Mouse (Mus musculus) MEL (cell line): ENCODE results near the gene Prr22.

ENCODE experiments used
- CTCF ChIP-seq, 3 experiments: IDR thresholded peaks in 2 of 3; conservative IDR thresholded peaks in 1 of 3; 2 replicates each; pipeline ENCODE4 v1.5.1; 2011 to 2012; ENCODE audit warnings: low read length in 3 of 3, low read depth in 2 of 3, mild to moderate bottlenecking in 2 of 3, improper control_type of control experiment in 1 of 3, inconsistent platforms in 1 of 3, mixed read lengths in 1 of 3, moderate library complexity in 1 of 3; ENCODE audit not compliant: control insufficient read depth in 1 of 3, insufficient read depth in 1 of 3, poor library complexity in 1 of 3, severe bottlenecking in 1 of 3
- ELF1 ChIP-seq: IDR thresholded peaks from 2 replicates; pipeline ENCODE4 v1.6.1; 2014; ENCODE audit warnings: low read depth, mild to moderate bottlenecking, inconsistent platforms, low read length, improper control_type of control experiment, moderate library complexity
- EP300 ChIP-seq, 2 experiments: IDR thresholded peaks; 2 replicates each; pipeline ENCODE4 v1.6.1; 2011; ENCODE audit warnings: improper control_type of control experiment in 2 of 2, low read length in 2 of 2, low read depth in 1 of 2, mild to moderate bottlenecking in 1 of 2
- POLR2AphosphoS2 ChIP-seq: IDR thresholded peaks from 2 replicates; pipeline ENCODE4 v1.6.1; 2011; ENCODE audit warnings: low read length, improper control_type of control experiment
- USF1 ChIP-seq: IDR thresholded peaks from 2 replicates; pipeline ENCODE4 v1.6.1; 2014; ENCODE audit warnings: low read depth, mild to moderate bottlenecking, inconsistent platforms, low read length, improper control_type of control experiment, moderate library complexity
- ZC3H11A ChIP-seq: IDR thresholded peaks from 2 replicates; pipeline ENCODE4 v1.6.1; 2012; ENCODE audit warnings: low read depth, mild to moderate bottlenecking, inconsistent platforms, low read length, improper control_type of control experiment

GRCm38 (mm10) chr17:56768941-56769340 lies 1.1 kb upstream of the Prr22 start:
- TF ChIP-seq EP300 (IDR thresholded peaks at IDR 0.05; ENCODE audit: low read depth in 1 of 2, low read length in 2 of 2) (no peak), ELF1 (no peak), CTCF (IDR thresholded peaks at IDR 0.05 in 2 of 3, conservative IDR thresholded peaks at IDR 0.05 in 1 of 3; ENCODE audit: control insufficient read depth in 1 of 3, insufficient read depth in 1 of 3, low read depth in 2 of 3, low read length in 3 of 3, poor library complexity in 1 of 3, severe bottlenecking in 1 of 3) (no peak), USF1 (no peak), POLR2AphosphoS2 (no peak), ZC3H11A (no peak)
